Mouse (Mus musculus): ENCODE results near the gene Cdk1.

GRCm38 (mm10) chr10:69389511-69389910, 36.8 kb upstream of the Cdk1 start:
- no peak for TF ChIP-seq BHLHE40 (IDR thresholded peaks at IDR 0.05; ENCODE audit: low read depth, low read length)
- no peak for TF ChIP-seq USF2 (conservative IDR thresholded peaks at IDR 0.05; ENCODE audit: low read depth, low read length)
